Mouse (Mus musculus) embryonic facial prominence, embryonic 15.5 days (tissue): ENCODE data around the gene Klf13. TPM values are rescaled to one million over a fixed set of nuclear protein-coding genes. Genes with fewer than 3 reads are reported as not detected.
A peak's percentile ranks its signal among the peaks of the same experiment; 100 is the strongest.

Experiments
- ATAC-seq: fragments of 200-750 bp; cut with Nextera tagmentation; 2 replicates; pipeline ENCODE4 v1.8.0; 2017; ENCODE audit warnings: low read depth, moderate TSS enrichment; ENCODE audit not compliant: insufficient number of reproducible peaks, low FRiP score, low TSS enrichment
- H3K27ac ChIP-seq: fragments of 300-500 bp; sonication (generic); replicated peaks from 2 replicates; pipeline ENCODE4 v1.5.1; 2015; ENCODE audit warnings: mild to moderate bottlenecking, inconsistent platforms
- H3K27me3 ChIP-seq: fragments of 300-500 bp; sonication (generic); 2 replicates; pipeline ENCODE4 v1.6.1; 2015; ENCODE audit warnings: inconsistent platforms
- H3K36me3 ChIP-seq: fragments of 300-500 bp; sonication (generic); 2 replicates; pipeline ENCODE4 v1.6.1; 2015; ENCODE audit warnings: mild to moderate bottlenecking, inconsistent platforms
- H3K4me1 ChIP-seq: fragments of 300-500 bp; sonication (generic); 2 replicates; pipeline ENCODE4 v1.6.1; 2015; ENCODE audit warnings: inconsistent platforms
- H3K4me2 ChIP-seq: fragments of 300-500 bp; sonication (generic); replicated peaks from 2 replicates; pipeline ENCODE4 v1.6.1; 2015; ENCODE audit warnings: mild to moderate bottlenecking, inconsistent platforms
- H3K4me3 ChIP-seq: fragments of 300-500 bp; sonication (generic); replicated peaks from 2 replicates; pipeline ENCODE4 v1.5.1; 2015; ENCODE audit warnings: mild to moderate bottlenecking, inconsistent platforms
- H3K9ac ChIP-seq: fragments of 300-500 bp; sonication (generic); 2 replicates; pipeline ENCODE4 v1.6.1; 2015; ENCODE audit warnings: inconsistent platforms
- H3K9me3 ChIP-seq: fragments of 300-500 bp; sonication (generic); replicated peaks from 2 replicates; pipeline ENCODE4 v1.6.1; 2016; ENCODE audit warnings: inconsistent platforms
- WGBS: fragments of 180-500 bp; shearing (Covaris S2); methylation state at CpG from one replicate; pipeline ENCODE4 v1.1.7; 2015; 5-methylcytosine and 5-hydroxymethylcytosine counted together
- polyA plus RNA-seq: library from polyadenylated mRNA; unstranded; fragments of >200 nt; fragmentation: Nextera tagmentation; extraction: Ambion mirVana; gene quantifications from 2 replicates; pipeline ENCODE4 v1.2.1, GENCODE M21; 2015

Gene Klf13
- polyA plus RNA-seq, 1 experiment from 2014 or later: 39.9 TPM

DNA sequence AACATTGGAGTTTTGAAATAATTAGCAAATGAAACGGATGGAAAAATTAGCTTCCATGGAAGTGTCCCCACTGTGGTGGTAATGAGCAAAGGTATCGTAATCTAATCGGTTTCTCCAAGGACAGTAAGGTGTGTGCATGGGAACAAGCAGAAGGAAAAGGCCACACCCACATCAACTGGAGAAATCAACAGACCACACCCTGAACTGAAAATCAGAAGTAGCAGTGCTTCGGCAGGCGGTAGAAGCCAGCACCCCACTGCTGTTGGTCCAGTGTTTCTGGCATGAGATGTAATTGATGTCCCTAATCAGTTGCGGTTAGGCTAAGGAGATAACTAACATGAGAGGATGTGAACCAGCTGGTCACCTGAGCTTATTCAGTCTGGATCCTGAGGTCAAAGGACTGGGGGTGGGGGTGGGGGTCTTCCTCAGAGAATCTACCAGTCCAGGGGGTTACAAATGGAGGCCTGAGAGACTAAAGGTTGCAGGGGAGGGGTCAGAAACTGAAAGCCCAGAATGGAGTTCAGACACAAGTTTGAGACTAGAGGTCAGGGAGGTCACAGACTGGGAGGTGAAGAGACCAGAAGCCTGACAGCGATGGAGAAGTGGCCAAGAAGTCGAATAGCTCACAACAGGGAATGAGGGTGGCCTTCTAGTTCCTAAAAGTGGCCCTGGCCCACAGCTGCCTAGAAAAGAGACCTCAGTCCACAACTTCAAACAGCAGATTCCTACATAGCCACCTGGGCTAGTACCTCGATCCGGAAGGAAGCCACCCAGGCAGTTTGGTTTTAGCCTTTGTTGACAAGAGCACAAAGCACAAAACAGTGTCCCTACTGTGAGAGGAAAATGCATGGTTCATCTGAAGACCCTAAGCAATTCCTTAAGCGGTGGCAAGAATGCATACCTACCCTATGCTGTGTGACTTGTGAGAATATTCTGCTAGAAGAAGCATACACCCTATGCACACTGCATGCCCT lies 9.1 kb upstream of the Klf13 start:
- H3K36me3 ChIP-seq: no peaks in the 10 kb centered on the region
- no peaks in the 10 kb centered on the region for H3K9me3 ChIP-seq
- H3K4me3 ChIP-seq: no peak overlapping the region
- WGBS: 56% methylated on average over 11 of the region's 11 CpGs
- no peaks in the 10 kb centered on the region for H3K27me3 ChIP-seq
- ATAC-seq: no peak; the same call in 1 of the 2 replicates
- no peak overlapping the region for H3K27ac ChIP-seq
- no peak overlapping the region for H3K9ac ChIP-seq
- no peaks in the 10 kb centered on the region for H3K4me1 ChIP-seq
- no peak overlapping the region for H3K4me2 ChIP-seq

DNA sequence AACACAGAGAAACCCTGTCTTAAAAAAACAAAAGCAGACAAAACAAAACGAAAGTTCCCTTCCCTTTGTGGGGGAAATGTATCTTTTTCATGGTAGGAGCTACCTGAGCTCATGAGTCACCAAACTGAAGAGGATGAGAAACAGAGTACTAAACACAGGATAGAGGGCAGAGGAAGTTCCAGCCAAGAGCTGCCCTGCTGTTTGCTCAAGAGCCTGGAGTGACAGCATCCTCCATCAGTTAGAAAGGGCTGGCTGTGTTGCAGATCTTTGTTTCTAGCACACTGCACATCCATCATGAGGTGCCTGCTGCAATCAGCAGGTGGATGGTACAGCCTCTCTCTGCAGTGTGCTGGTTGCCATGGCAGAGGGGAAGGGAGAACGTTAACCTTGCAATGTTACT lies 5.2 kb upstream of the Klf13 start:
- Histone ChIP-seq H3K9ac (no peak overlapping the region), H3K9me3 (no peaks in the 10 kb centered on the region), H3K4me3 (no peak overlapping the region), H3K4me2 (no peak overlapping the region), H3K27ac (no peak overlapping the region), H3K27me3 (no peaks in the 10 kb centered on the region), H3K4me1 (peaks cover 12% of the 10 kb centered on the region; the same call in 1 of the 2 replicates), H3K36me3 (no peaks in the 10 kb centered on the region)
- WGBS: 48% methylated on average over 2 of the region's 2 CpGs
- no peak for ATAC-seq

DNA sequence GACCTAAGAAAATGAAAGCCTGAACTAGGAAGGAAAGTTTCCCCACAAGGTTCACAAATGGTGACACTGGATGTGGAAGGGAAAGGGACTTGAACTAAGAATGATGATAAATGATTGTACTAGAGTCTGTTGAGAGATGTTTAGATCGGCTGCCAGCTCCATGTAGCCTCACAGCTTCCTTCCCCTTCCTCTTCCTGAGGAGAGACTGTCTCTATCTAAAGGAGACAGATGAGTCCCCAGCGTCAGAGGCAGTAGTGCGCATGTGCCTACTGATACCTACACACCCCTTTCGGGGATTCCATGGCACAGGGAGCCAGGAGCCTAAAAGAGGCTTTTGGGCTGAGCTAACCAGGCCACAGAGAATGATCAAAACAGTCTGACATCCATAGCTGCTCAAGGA lies 2.8 kb upstream of the Klf13 start:
- 81% methylated on average over 4 of the region's 4 CpGs for WGBS
- ATAC-seq: no peak
- no peak overlapping the region for H3K27ac ChIP-seq

DNA sequence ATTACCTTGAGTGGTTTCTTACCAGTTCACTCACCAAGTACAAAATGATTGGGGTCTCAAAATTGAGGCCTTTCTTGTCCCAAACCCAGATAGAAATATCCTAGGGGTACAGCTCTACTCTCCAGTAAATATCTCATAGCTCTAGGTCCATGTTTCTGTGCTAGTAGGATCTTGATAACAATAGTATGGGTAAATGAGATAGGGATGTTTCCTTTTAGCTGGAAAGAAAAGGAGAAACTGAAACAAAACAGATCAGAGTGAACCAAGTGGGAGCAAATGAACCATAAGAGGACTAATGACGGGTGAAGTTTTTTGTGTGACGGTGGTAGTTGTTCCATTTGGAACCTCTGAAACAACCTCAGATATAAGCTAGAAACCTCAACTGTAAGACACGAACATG lies 2.3 kb upstream of the Klf13 start:
- Histone ChIP-seq H3K9ac (no peak overlapping the region), H3K27ac (no peak overlapping the region), H3K36me3 (no peaks in the 10 kb centered on the region), H3K4me2 (no peak overlapping the region), H3K4me3 (no peak overlapping the region), H3K4me1 (peaks cover 14% of the 10 kb centered on the region), H3K9me3 (no peaks in the 10 kb centered on the region), H3K27me3 (no peaks in the 10 kb centered on the region)
- ATAC-seq: no peak
- WGBS: 85% methylated on average over 3 of the region's 3 CpGs

More for the DNA sequence above, 2.8 kb upstream of the Klf13 start:
- H3K9me3 ChIP-seq: no peaks in the 10 kb centered on the region
- H3K4me2 ChIP-seq: no peak overlapping the region
- H3K9ac ChIP-seq: no peak overlapping the region
- no peaks in the 10 kb centered on the region for H3K36me3 ChIP-seq
- H3K4me3 ChIP-seq: no peak overlapping the region
- peaks cover 14% of the 10 kb centered on the region; the same call in 1 of the 2 replicates for H3K4me1 ChIP-seq
- no peaks in the 10 kb centered on the region for H3K27me3 ChIP-seq

DNA sequence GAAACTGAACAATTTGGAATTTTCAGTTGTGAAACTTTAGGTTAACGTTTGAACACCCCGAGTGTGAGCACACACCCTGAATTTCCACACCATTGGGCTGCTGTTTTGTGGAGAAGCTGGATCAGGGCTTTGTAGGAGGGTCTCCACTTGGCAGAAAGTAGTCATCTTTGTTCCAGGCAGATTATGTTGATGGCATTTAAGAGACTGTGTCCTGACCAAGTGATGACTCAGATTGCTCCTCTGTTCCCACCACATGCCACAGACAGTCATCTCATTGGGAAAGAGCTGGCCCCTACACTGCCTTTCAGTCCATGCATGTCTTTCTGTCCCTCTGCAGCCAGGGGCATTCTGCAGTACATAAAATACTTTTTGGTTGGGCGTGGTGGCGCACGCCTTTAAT lies 1.6 kb upstream of the Klf13 start:
- WGBS: 81% methylated on average over 5 of the region's 5 CpGs
- H3K27me3 ChIP-seq: no peaks in the 10 kb centered on the region
- ATAC-seq: no peak
- no peaks in the 10 kb centered on the region for H3K9me3 ChIP-seq
- no peaks in the 10 kb centered on the region for H3K36me3 ChIP-seq
- H3K4me2 ChIP-seq: no peak overlapping the region
- no peak overlapping the region for H3K4me3 ChIP-seq
- H3K27ac ChIP-seq: peak overlapping the region; percentile 99
- no peak overlapping the region for H3K9ac ChIP-seq
- H3K4me1 ChIP-seq: peaks cover 22% of the 10 kb centered on the region

DNA sequence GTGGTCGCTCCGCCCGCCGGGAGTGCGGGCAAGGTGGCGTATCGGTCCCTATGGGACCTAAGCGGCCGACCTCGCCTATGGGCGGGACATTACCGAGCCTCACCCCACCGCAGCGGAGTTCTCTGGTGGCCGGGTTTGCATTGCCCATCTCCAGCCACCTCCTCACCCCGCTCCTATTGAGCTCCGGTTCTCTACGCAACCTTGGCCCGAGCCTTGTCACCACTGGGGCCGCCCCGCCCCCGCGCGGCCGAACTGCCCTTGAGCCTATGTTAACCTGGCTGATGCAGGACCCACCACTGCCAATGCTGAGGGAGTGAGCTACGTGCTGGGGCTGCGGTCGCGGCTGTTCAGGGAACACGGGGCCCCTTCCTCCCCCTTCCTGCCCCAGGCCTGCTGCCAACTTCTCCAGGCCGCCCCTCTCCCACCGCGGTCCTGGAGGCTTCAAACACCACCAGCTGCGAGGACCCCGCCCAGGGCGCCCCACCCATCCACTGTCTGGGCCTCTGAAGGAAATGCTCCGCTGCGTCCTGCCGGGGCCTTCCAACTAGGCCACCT lies 759 bp upstream of the Klf13 start:
- H3K4me1 ChIP-seq: peaks cover 30% of the 10 kb centered on the region
- no peaks in the 10 kb centered on the region for H3K36me3 ChIP-seq
- H3K9ac ChIP-seq: peak overlapping the region; percentile 73
- peak; percentile 39 for ATAC-seq
- peak overlapping the region; percentile 99 for H3K27ac ChIP-seq
- no peaks in the 10 kb centered on the region for H3K9me3 ChIP-seq
- H3K4me3 ChIP-seq: peak overlapping the region; percentile 83
- H3K4me2 ChIP-seq: peak overlapping the region; percentile 91
- H3K27me3 ChIP-seq: no peaks in the 10 kb centered on the region
- WGBS: under 1% methylated on average over 39 of the region's 39 CpGs

DNA sequence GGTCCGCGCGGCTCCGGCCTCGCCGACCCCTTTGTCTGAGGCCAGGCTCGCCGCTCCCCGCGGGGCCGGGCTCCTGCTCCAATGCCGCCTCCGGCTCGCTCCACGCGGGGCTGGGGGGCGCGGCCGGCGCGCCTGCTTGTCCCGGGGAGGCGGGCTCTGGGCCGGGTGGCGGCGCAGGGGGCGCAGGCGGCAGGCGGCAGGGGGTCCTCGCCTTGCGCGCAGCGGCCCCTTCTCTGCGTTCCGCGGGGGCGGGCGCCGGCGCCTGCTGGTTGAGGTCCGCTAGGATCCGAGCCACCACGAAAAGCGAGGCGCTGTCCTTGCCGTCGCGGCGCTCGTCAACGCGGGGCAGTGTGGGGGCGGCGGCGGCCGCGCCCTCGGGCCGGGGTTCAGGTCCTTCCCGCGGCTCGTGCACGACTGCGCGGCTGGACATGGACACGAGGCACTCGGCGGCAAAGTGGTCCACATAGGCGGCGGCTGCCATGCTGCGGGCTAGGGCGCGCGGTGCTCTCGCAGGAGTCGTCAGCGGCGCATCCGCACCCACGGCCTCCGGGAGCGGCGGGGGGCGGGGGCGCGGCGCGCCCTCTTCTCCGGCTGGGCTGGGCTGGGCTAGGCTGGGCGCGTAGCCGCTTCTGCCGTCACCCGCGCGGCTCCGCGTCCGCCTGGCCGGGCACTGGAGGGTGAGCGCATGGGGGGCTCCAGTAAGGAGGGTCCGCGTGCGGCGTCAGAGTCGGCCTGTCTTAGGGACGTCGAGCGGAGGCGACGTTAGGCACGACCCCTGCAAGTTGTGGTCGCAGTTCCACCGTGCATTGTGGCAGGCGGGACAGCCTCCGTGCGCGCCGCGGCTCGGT lies 425 bp downstream of the Klf13 start:
- peaks cover 32% of the 10 kb centered on the region for H3K4me1 ChIP-seq
- under 1% methylated on average over 119 of the region's 121 CpGs for WGBS
- no peaks in the 10 kb centered on the region for H3K36me3 ChIP-seq
- H3K9ac ChIP-seq: peak overlapping the region; percentile 90
- H3K9me3 ChIP-seq: no peaks in the 10 kb centered on the region
- peak overlapping the region; percentile 83 for H3K4me3 ChIP-seq
- peak overlapping the region; percentile 99 for H3K27ac ChIP-seq
- H3K4me2 ChIP-seq: peak overlapping the region; percentile 91
- ATAC-seq: peak; percentile 66
- H3K27me3 ChIP-seq: no peaks in the 10 kb centered on the region

DNA sequence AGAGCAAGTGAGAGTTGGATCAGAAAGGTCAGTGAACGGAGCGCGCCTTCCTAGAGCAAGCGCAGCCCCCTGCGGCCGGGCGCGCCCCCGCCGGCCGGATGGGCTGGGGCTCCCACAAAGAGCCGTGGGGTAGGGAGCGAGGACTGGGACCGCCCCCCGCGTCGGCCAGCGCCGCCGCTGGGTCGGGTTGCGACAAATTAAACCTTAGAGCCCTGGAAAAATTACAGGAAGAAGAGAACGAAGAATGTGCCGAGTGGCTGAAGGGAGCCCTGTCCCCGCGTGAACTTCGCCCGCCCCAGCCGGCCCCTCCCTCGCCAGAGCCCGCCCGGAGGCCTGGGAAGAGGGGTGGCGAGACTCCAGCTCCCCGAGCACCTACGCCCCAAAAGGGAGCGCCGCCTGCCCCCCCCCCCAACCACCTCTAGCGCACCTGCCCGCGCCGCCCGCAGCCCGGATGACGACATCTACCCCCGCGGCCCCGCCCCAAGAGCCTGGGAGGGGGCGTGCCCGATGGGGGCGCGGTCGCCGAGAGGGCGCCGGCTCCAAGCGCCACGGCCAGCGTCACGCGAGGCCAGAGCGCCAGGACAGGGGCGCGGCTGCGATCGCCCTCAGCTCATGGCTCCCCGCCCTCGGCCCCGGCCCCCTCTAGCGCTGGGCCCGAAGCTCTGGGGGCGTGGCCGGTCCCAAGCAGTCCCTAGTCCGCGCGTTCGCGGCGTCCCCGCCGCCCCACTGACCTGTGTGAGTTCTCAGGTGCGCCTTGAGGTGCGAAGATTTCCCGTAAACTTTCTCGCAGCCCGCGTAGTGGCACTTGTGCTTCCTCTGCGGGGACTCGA lies 1.3 kb downstream of the Klf13 start:
- no peaks in the 10 kb centered on the region for H3K9me3 ChIP-seq
- no peaks in the 10 kb centered on the region for H3K36me3 ChIP-seq
- under 1% methylated on average over 75 of the region's 88 CpGs for WGBS
- H3K27ac ChIP-seq: peak overlapping the region; percentile 99
- peaks cover 32% of the 10 kb centered on the region for H3K4me1 ChIP-seq
- H3K27me3 ChIP-seq: no peaks in the 10 kb centered on the region
- peak overlapping the region; percentile 91 for H3K4me2 ChIP-seq
- peak overlapping the region; percentile 90 for H3K9ac ChIP-seq
- ATAC-seq: peak; percentile 12
- peak overlapping the region; percentile 83 for H3K4me3 ChIP-seq

DNA sequence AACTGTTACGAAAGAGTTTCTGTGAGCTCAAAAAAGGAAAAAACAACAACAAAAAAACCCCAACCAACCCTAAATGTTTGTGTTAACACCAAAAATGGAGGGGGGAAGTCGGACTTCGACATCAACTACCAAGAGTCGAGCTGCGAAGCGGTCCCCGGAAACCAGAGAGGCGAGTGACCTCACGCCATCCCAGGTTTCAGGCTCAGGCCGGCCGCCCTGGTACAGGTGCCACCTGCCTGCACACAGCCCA lies 1.8 kb downstream of the Klf13 start:
- H3K9ac ChIP-seq: peak overlapping the region; percentile 90
- no peaks in the 10 kb centered on the region for H3K27me3 ChIP-seq
- peaks cover 32% of the 10 kb centered on the region for H3K4me1 ChIP-seq
- H3K4me3 ChIP-seq: peak overlapping the region; percentile 83
- H3K27ac ChIP-seq: peak overlapping the region; percentile 99
- H3K36me3 ChIP-seq: no peaks in the 10 kb centered on the region
- H3K9me3 ChIP-seq: no peaks in the 10 kb centered on the region
- peak overlapping the region; percentile 91 for H3K4me2 ChIP-seq
- WGBS: under 1% methylated on average over 11 of the region's 11 CpGs
- no peak for ATAC-seq

DNA sequence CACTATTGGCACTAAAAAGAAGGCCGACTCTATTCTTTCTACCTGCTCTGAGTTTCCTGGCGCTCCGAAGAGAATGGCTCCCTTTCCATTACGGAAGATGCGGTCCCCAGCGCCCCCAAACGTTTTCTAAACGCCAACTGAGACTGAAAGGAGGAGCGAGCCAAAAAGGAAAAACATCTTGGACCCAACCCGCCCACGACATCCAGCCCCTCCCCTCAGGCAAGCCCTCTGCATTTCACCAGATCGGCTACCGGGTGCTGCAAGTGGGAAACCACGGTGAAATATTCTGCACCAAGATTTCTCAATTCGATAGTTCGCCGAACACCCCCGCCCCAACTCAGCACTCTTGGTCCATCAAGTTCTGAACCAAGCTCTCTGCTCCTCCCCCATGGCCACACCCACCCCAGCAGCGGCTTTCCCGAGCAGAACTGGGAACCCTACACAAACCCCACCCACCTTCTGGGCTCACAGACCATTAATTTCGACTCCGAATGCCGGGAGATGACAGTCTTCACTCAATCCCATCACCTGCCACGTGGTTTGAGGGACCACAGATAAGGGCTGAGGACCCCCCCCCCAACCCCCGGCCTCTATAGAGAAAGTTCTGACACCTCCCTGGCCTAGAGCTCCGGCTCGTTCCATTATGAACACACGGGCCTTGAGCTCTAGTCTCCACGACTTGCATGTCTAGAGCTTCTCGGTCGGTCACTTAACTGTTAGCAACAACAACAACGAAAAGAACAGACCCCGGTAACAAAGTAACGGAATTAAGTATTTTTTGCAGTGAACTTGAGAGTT lies 2.3 kb downstream of the Klf13 start:
- H3K27me3 ChIP-seq: no peaks in the 10 kb centered on the region
- H3K4me3 ChIP-seq: peak overlapping the region; percentile 83
- H3K36me3 ChIP-seq: no peaks in the 10 kb centered on the region
- H3K9ac ChIP-seq: peak overlapping the region; percentile 90; the same call in 1 of the 2 replicates
- H3K4me1 ChIP-seq: peaks cover 32% of the 10 kb centered on the region
- no peak for ATAC-seq
- peak overlapping the region; percentile 91 for H3K4me2 ChIP-seq
- H3K9me3 ChIP-seq: no peaks in the 10 kb centered on the region
- WGBS: under 1% methylated on average over 34 of the region's 34 CpGs
- peak overlapping the region; percentile 99 for H3K27ac ChIP-seq
